ENCODE assay signal across 28 mouse cellular contexts in genomic region chr2:6252491-6252890, GRCm38 (mm10). TPM values are rescaled to one million over a fixed set of nuclear protein-coding genes. Genes with fewer than 3 reads are reported as not detected.
A peak's percentile ranks its signal among the peaks of the same experiment; 100 is the strongest.
DNase-seq lines count a peak whose midpoint lies in the region; ATAC-seq and TF ChIP-seq lines count a peak whose summit lies in the region.
"Had no signal": no experiment of that assay in that cellular context is flagged by ENCODE, and none has a peak within 500 bp of the region (broad histone marks: within the 10 kb centered on the region; RNA-seq: fewer than 3 reads in every experiment).

No protein-coding gene starts in this region.

- WGBS in embryonic facial prominence, embryonic 15.5 days, result 76% methylated on average over 3 of the region's 3 CpGs
- WGBS in stomach, postnatal 0 days, result 64% methylated on average over 3 of the region's 3 CpGs
- 98% methylated on average over 3 of the region's 3 CpGs for WGBS in midbrain, embryonic 11.5 days

- no peaks in the 10 kb centered on the region for H3K36me3 ChIP-seq in embryonic facial prominence, embryonic 15.5 days
- no peaks in the 10 kb centered on the region for H3K36me3 ChIP-seq in stomach, postnatal 0 days (ENCODE audit: control insufficient read depth, insufficient read depth, low read length)
- no peaks in the 10 kb centered on the region for H3K36me3 ChIP-seq in midbrain, embryonic 11.5 days (ENCODE audit: control insufficient read depth, insufficient read depth, low read length)
- H3K36me3 ChIP-seq: embryonic facial prominence, embryonic 13.5 days; forebrain, embryonic 10.5 days; hindbrain, embryonic 15.5 days; limb, embryonic 12.5 days; liver, embryonic 13.5 days; lung, embryonic 15.5 days had no signal

- peaks cover 10% of the 10 kb centered on the region for H3K4me1 ChIP-seq in embryonic facial prominence, embryonic 15.5 days
- peaks cover 5% of the 10 kb centered on the region; the same call in 1 of the 2 replicates for H3K4me1 ChIP-seq in stomach, postnatal 0 days (replicated peaks; ENCODE audit: control insufficient read depth, insufficient read depth)
- H3K4me1 ChIP-seq in midbrain, embryonic 11.5 days (ENCODE audit: control insufficient read depth, insufficient read depth, low read length), result no peaks in the 10 kb centered on the region

- H3K9me3 ChIP-seq in embryonic facial prominence, embryonic 15.5 days (replicated peaks), result no peaks in the 10 kb centered on the region
- no peaks in the 10 kb centered on the region for H3K9me3 ChIP-seq in stomach, postnatal 0 days (ENCODE audit: control insufficient read depth, low read length)
- no peaks in the 10 kb centered on the region; the same call in 1 of the 2 replicates for H3K9me3 ChIP-seq in midbrain, embryonic 11.5 days (ENCODE audit: control insufficient read depth, low read length)
- H3K9me3 ChIP-seq: embryonic facial prominence, embryonic 13.5 days; hindbrain, embryonic 15.5 days; lung, embryonic 15.5 days had no signal

- H3K9ac ChIP-seq in embryonic facial prominence, embryonic 15.5 days, result no peak overlapping the region
- H3K9ac ChIP-seq in stomach, postnatal 0 days (ENCODE audit: low read length), result no peak overlapping the region
- no peak overlapping the region for H3K9ac ChIP-seq in midbrain, embryonic 11.5 days (ENCODE audit: low read length)
- H3K9ac ChIP-seq: embryonic facial prominence, embryonic 13.5 days; hindbrain, embryonic 15.5 days; limb, embryonic 12.5 days; liver, embryonic 13.5 days; lung, embryonic 15.5 days had no signal

- no peak for TF ChIP-seq CTCF in stomach, postnatal 0 days (IDR thresholded peaks at IDR 0.05; ENCODE audit: low read depth)

- H3K27me3 ChIP-seq in embryonic facial prominence, embryonic 15.5 days, result no peaks in the 10 kb centered on the region
- H3K27me3 ChIP-seq in stomach, postnatal 0 days (ENCODE audit: control insufficient read depth, insufficient read depth, low read length), result no peaks in the 10 kb centered on the region
- H3K27me3 ChIP-seq in midbrain, embryonic 11.5 days (ENCODE audit: control insufficient read depth, insufficient read depth, low read length), result no peaks in the 10 kb centered on the region
- H3K27me3 ChIP-seq: embryonic facial prominence, embryonic 13.5 days; hindbrain, embryonic 15.5 days; limb, embryonic 12.5 days; liver, embryonic 13.5 days; lung, embryonic 15.5 days had no signal

- H3K4me2 ChIP-seq in embryonic facial prominence, embryonic 15.5 days (replicated peaks), result no peak overlapping the region
- H3K4me2 ChIP-seq in stomach, postnatal 0 days (replicated peaks; ENCODE audit: low read depth), result no peak overlapping the region
- no peak overlapping the region for H3K4me2 ChIP-seq in midbrain, embryonic 11.5 days
- H3K4me2 ChIP-seq: embryonic facial prominence, embryonic 13.5 days; hindbrain, embryonic 15.5 days; limb, embryonic 12.5 days; liver, embryonic 13.5 days; lung, embryonic 15.5 days had no signal

- DNase-seq in lung, adult 18-20 months, result peak; percentile 48 to 65
- no peak for DNase-seq in lung, postnatal 4 days
- DNase-seq in urinary bladder, postnatal 25 days (ENCODE audit: low spot score), result peak; percentile 19
- no peak for DNase-seq in urinary bladder, postnatal 10 days (ENCODE audit: low spot score)
- DNase-seq in stomach, postnatal 0 days (ENCODE audit: low spot score), result no peak
- DNase-seq in gastrocnemius, adult 8-10 months (ENCODE audit: low spot score in 2 of 2), result no peak
- no peak for DNase-seq in midbrain, embryonic 11.5 days (ENCODE audit: low spot score, missing footprints)
- DNase-seq: adrenal gland, postnatal 10 days; cerebellum, adult 2 months; cerebellum, postnatal 25 days; gastrocnemius, postnatal 25 days; heart, adult 2 months; kidney, adult 2 months; liver, embryonic 13.5 days; midbrain, embryonic 14.5 days; right cerebral cortex, postnatal 25 days; thymus, adult 18-20 months; thymus, postnatal 36 days had no signal

- H3K4me3 ChIP-seq in embryonic facial prominence, embryonic 15.5 days (replicated peaks), result no peak overlapping the region
- no peak overlapping the region for H3K4me3 ChIP-seq in stomach, postnatal 0 days (ENCODE audit: low read depth, low read length)
- no peak overlapping the region for H3K4me3 ChIP-seq in midbrain, embryonic 11.5 days (ENCODE audit: low read depth, low read length)
- H3K4me3 ChIP-seq: embryonic facial prominence, embryonic 13.5 days; forebrain, embryonic 10.5 days; heart, adult 2 months; hindbrain, embryonic 15.5 days; limb, embryonic 12.5 days; liver, embryonic 13.5 days; lung, embryonic 15.5 days; megakaryocyte, embryonic 14.5 days had no signal

- 0 out of 2 replicates have a peak overlapping the region, but pooled peaks have one; percentile 25 for H3K27ac ChIP-seq in embryonic facial prominence, embryonic 15.5 days (replicated peaks)
- peak overlapping the region; percentile 49; the same call in 1 of the 2 replicates for H3K27ac ChIP-seq in stomach, postnatal 0 days (replicated peaks)
- H3K27ac ChIP-seq in midbrain, embryonic 11.5 days (ENCODE audit: low read depth, low read length), result no peak overlapping the region
- H3K27ac ChIP-seq: embryonic facial prominence, embryonic 13.5 days; forebrain, embryonic 10.5 days; heart, adult 2 months; hindbrain, embryonic 15.5 days; kidney, postnatal 0 days; limb, embryonic 12.5 days; liver, embryonic 13.5 days; lung, embryonic 15.5 days had no signal

- ATAC-seq in embryonic facial prominence, embryonic 15.5 days (ENCODE audit: insufficient number of reproducible peaks, low FRiP score, low TSS enrichment, low read depth), result no peak
- no peak for ATAC-seq in stomach, postnatal 0 days (ENCODE audit: low FRiP score, low TSS enrichment)
- no peak for ATAC-seq in midbrain, embryonic 11.5 days (ENCODE audit: low FRiP score)
- ATAC-seq: forebrain, embryonic 16.5 days had no signal

- peak; percentile 47 for TF ChIP-seq EP300 in stomach, postnatal 0 days (optimal IDR thresholded peaks at IDR 0.05)

RNA-seq across cellular contexts. Expression of gene Echdc3, which starts 39.7 kb away (rescaled TPM):
- 5.0 and 6.3 TPM in 2 replicates for polyA plus RNA-seq in embryonic facial prominence, embryonic 15.5 days (2015; fragmentation: Nextera tagmentation; extraction: Ambion mirVana)
- 8.1 and 9.1 TPM in 2 replicates for polyA plus RNA-seq in stomach, postnatal 0 days (2015; fragmentation: Nextera tagmentation; extraction: Ambion mirVana)
- 1 to 10 TPM; 4.6 to 6.5 (median 5.7) TPM for total RNA-seq in gastrocnemius, adult 8-10 months (2022)
- 2.2 and 2.8 TPM in 2 replicates for polyA plus RNA-seq in midbrain, embryonic 11.5 days (2014; fragmentation: Nextera tagmentation; extraction: Ambion mirVana)
- total RNA-seq: MEL had no signal

Comparison
In these comparisons a context has a peak if more than half of its experiments do, and no peak if none do; other contexts are left out.
1. DNase-seq: peak in lung, adult 18-20 months (2 of 2) and urinary bladder, postnatal 25 days (single experiment); none in lung, postnatal 4 days (0 of 2), urinary bladder, postnatal 10 days (single experiment), stomach, postnatal 0 days (single experiment), gastrocnemius, adult 8-10 months (0 of 2) and midbrain, embryonic 11.5 days (single experiment).